8 mouse cellular contexts compared by ENCODE assay signal in the genomic region with DNA sequence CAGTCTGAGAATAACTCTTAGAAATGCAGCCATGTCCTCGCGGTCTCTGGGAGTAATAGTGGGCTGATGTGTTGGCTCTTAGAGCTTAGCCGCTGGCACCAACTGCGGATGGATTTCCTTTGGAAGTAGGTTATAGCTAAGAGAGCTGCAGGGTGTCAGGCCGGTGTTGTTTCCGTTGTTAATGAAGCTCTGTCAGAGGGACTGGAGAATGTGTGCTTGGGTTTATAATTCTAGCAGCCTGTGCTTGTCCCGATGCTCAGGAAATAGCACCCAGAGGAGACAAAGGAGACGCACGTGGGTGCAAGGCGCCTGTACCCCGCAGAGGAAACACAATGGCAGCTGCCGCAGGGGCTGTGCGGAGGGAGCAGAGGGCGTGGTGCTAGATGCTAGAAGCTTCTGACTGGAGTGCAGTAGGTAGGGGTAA. TPM values are rescaled to one million over a fixed set of nuclear protein-coding genes. Genes with fewer than 3 reads are reported as not detected.
A peak's percentile ranks its signal among the peaks of the same experiment; 100 is the strongest.
DNase-seq lines count a peak whose midpoint lies in the region; ATAC-seq lines count a peak whose summit lies in the region.
"Had no signal": no experiment of that assay in that cellular context is flagged by ENCODE, and none has a peak within 500 bp of the region (broad histone marks: within the 10 kb centered on the region; RNA-seq: fewer than 3 reads in every experiment).

No protein-coding gene starts in this region.

- peak overlapping the region; percentile 52 for H3K4me2 ChIP-seq in midbrain, embryonic 16.5 days (ENCODE audit: low read length)

- H3K9ac ChIP-seq in midbrain, embryonic 16.5 days (ENCODE audit: low read depth, low read length): peak overlapping the region; percentile 59
- H3K9ac ChIP-seq: liver, embryonic 14.5 days had no signal

- peak; percentile 40 for DNase-seq in cerebellum, adult 9-10 months
- peak; percentile 68 to 79 for DNase-seq in frontal cortex, postnatal 10 days (ENCODE audit: low spot score in 2 of 2)
- DNase-seq in layer of hippocampus, postnatal 10 days (ENCODE audit: low spot score in 2 of 2): peak; percentile 57 to 68
- peak; percentile 34 for DNase-seq in thymus, postnatal 14 days

- WGBS in midbrain, embryonic 16.5 days: 4% methylated on average over 14 of the region's 14 CpGs

- peaks cover 39% of the 10 kb centered on the region for H3K4me1 ChIP-seq in midbrain, embryonic 16.5 days (ENCODE audit: control insufficient read depth, insufficient read depth, low read length)

- ATAC-seq in activated CD4-positive, CD25-positive, alpha-beta regulatory T cell, adult 4 months: peak; percentile 50
- peak; percentile 67 for ATAC-seq in midbrain, embryonic 16.5 days
- ATAC-seq in monocyte, adult 5-6 weeks (replicated peaks; ENCODE audit: insufficient number of reproducible peaks, low FRiP score, low TSS enrichment, poor library complexity, severe bottlenecking): no peak

- H3K9me3 ChIP-seq in midbrain, embryonic 16.5 days (replicated peaks; ENCODE audit: control insufficient read depth, low read length, poor library complexity, severe bottlenecking): no peaks in the 10 kb centered on the region

- H3K36me3 ChIP-seq in midbrain, embryonic 16.5 days (ENCODE audit: control insufficient read depth, insufficient read depth, low read length): no peaks in the 10 kb centered on the region

- H3K27me3 ChIP-seq in midbrain, embryonic 16.5 days (ENCODE audit: control insufficient read depth, insufficient read depth, low read depth, low read length): no peaks in the 10 kb centered on the region

- H3K27ac ChIP-seq in midbrain, embryonic 16.5 days (ENCODE audit: low read length): peak overlapping the region; percentile 97
- H3K27ac ChIP-seq: liver, embryonic 14.5 days had no signal

- H3K4me3 ChIP-seq in midbrain, embryonic 16.5 days (ENCODE audit: low read depth, low read length): 0 out of 2 replicates have a peak overlapping the region, but pooled peaks have one; percentile 14

RNA-seq across cellular contexts. Expression of a gene that starts 56.5 kb away (rescaled TPM):
- polyA plus RNA-seq in activated CD4-positive, CD25-positive, alpha-beta regulatory T cell, adult 4 months (2017; shearing (Covaris generic)): not detected
- total RNA-seq in layer of hippocampus, postnatal 10 days (2021): not detected
- polyA plus RNA-seq in midbrain, embryonic 16.5 days (2015; fragmentation: Nextera tagmentation; extraction: Ambion mirVana): not detected in 2 replicates
- not detected in 3 replicates for total RNA-seq in monocyte, adult 5-6 weeks (2017)
- polyA plus RNA-seq: liver, embryonic 14.5 days had no signal
